Mouse (Mus musculus): ENCODE data around the gene Cby3.

DNA sequence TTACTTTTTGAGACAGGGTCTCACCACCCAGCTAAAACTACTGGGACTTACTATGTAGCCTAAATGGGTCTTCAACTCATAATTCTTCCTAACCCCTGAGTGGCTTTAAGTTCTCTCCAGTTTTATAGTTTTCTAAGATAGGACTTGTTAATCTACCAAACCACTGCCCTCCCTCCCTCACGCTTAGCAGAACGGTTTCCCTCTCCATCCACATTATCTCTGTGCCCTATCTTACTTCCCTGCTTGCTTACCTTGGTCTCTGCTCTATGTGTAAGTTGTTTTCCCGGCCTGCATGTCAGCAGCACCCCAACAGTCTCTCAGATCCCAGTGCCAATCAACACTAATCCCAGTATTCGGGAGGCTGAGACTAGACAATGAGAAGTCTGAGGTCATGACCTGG is 17.4 kb upstream of the Cby3 start:
- TF ChIP-seq CTCF (IDR thresholded peaks at IDR 0.05; ENCODE audit: extremely low read depth, insufficient read depth, insufficient read length, insufficient replicate concordance) (no peak), POLR2A (IDR thresholded peaks at IDR 0.05; ENCODE audit: low read depth, low read length) (no peak)

Measured in spleen, adult 2 months (tissue).